Mouse (Mus musculus) layer of hippocampus, adult 9-11 months (tissue): ENCODE data around the gene 5830411N06Rik.

Experiments used
- DNase-seq: peaks from one replicate; pipeline ENCODE4 v3.0.0; 2022

5830411N06Rik gene

DNA sequence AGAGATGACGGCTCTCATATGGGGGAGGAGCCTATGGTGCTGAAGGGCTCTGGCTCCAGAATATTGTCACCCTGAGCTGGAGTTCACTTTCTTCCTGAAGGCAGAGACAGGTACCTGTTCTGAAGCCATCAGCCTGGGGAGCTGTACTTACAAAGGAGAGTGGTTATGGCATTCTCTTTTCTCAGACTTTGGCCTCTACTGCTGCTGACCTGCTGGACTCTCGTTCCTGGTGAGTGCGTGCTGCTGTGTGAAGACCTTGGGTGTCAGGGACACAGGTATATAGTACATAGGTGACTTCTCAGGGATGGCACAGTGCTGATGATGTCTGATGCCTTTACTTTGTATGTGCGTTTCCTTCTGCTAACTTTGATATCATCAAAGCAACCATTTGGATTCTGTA, at the start of gene 5830411N06Rik:
TSS of gene 5830411N06Rik (plus strand) at position 69 of the 400 bp plus-strand sequence.
- DNase-seq: no peak

DNA sequence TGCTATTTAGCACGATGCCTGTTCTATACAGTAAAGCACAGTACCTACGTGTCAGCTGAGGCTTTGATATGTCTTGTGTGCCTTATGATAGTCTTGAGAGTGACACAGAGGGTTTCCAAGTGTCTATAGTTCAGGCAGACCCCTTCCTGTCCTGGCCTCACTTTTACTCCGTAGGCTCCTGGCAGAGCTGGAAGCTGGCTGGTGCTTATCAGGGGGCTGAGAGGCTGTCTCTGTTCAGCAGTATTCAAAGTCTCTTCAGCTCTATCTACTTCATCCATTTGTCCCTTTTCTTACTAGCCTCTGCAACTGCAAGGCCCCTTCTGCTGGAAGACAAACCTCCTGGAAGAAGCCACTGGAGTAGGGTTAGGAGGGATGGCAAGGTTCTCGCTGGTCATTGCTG, 46.0 kb upstream of the 5830411N06Rik start:
- no peak for DNase-seq

DNA sequence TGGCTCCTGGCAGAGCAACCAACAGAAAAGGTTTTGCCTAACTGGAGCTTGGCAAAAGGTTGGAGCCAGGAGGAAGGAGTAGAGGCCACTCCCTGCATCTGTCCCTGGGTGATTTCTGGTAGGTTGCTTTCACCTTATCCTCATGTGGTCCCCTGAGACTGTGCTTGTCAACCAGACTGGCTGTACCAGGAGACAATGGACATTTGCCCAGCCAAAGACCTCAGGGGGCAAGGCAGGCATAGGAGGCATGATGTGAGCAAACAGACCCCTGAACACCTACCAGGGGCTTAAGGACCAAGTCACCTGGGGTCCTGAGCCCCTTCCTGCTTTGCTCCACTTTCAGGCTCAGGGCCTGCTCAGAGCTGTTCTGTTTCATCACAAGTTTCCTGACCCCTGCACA, 41.2 kb upstream of the 5830411N06Rik start, which contains the start of gene Olfr524:
TSS of gene Olfr524 (minus strand) at position 101 of the 400 bp plus-strand sequence.
- DNase-seq: no peak

DNA sequence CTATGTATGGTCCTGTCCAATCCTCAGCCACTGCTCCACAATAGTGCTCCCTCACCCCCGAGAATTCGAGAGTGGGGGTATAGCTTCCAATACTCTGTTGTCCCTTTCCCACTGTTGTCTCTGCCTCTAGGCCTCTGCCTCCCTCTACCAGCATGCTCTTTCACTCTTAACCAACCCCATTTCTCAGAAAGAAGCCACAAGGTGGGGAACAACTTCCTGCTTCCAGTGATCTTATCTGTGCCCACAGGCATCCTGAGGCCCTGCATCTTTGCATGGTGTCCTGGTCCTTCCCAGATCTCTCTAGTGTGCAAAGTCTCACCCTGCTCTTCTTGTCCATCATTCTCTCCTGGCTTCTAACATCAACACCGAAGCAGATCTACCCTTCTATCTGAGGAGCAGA, 40.2 kb upstream of the 5830411N06Rik start:
- DNase-seq: no peak

DNA sequence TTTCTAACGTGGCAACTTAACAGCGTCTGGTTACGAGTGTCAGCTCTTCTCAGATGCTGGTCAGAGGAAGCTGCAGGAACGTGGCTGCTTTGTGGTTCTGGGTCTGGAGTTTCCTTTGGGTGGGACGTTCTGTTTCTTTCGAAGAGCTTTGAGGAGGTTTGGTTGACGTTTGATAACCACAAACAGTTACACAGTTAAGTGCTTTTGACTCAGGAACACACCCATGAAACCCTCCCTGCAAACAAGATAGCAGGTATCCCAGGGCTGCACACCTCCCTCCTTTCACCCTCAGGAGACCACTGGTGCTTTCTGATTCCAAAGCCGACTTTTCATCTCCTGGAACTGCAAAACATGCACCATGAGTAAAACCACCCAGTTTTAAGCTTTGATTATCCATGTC, 38.9 kb upstream of the 5830411N06Rik start:
- no peak for DNase-seq

DNA sequence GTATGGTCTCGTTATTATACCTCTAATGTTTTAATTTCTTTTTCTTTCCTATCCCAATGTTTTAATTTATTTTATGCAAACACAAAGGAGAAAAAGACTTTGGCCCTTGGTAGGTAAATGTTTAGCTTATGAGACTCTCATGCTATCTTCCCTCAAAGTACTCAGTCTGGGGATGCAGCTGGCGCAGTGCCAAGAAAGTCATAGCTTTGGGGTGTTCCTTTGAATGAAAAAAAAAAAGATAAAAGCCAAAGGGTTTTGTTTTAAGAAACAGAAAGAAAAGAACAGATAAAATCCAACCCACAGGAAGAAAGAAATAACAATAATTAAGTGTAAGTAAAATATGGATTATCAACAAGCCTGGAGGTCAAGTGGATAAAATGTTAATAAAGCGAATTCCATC, 38.4 kb upstream of the 5830411N06Rik start:
- no peak for DNase-seq

DNA sequence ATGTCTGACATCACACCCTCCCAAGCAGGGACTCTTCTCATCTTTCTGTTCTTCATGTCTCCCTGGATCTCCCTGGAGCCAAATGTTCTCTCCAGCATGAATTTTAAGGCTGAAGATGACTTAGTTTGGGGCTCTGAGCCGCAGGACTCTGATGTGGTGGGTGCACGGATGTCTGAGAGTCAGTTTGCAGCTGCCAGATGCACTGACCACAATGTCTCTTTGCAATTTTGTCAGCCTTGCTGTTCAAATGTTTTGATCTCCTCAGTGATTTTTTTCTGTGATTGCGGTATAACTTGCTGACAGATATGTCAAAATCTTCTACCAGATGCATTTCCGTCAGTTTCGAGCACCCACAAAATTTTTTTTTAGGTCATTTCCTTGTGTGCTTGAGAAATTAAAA, 33.2 kb upstream of the 5830411N06Rik start:
- DNase-seq: no peak

DNA sequence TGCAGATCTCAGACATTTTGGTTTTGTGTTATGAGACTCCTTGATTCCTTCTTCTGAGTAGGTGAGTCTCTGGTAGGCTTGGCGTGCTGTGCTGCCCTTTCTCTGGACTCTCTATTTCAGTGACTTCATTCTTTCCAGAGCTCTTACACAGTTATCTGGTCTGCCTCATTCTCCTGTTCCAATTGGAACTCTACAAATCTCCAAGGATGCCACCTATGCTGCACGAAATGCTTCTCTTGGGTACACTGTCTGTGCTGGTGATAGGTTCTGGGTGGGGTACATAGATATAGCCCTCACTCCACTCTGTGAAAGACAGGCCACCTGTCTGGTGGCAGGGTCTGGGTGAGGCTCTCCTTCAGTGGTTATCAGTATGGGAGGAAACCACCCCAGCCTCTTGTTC, 29.1 kb upstream of the 5830411N06Rik start, which contains the start of gene Cd163l1:
TSS of gene Cd163l1 (plus strand) at position 301 of the 400 bp plus-strand sequence.
- DNase-seq: no peak

DNA sequence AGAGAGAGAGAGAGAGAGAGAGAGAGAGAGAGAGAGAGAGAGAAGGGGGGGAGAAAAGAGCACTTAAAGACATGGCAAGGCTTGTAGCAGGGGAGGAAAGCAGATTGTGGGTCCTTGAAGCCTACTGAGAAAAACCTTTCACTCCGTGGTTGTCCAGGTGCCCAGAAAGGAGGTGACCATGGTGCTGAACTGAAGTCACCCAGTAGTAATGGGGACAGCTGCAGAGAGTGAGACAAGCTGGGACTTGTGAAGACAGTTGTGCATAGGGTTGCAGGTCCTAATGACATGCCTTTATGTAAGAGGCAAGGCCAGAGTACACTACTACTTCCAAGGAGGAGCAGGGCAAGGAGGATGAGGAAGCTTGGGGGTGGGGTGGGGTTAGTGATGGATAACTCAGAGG, 27.8 kb upstream of the 5830411N06Rik start:
- no peak for DNase-seq

DNA sequence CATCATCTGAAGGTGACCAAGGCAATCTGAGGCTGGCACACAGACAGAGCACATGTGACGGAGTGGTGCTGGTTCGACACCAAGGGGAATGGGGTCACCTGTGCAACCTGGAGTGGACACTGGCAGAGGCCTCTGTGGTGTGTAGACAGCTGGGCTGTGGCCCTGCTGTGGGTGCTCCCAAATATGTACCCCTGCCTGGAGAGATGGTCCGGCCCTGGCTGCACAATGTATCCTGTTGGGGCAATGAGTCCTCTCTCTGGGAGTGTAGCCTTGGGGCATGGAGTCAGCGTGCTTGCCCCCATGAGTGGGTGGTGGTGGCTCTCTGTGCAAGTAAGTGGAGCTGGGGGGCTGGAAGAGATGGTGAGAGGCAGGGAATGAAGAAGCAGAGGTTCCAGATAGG, 26.7 kb upstream of the 5830411N06Rik start:
- DNase-seq: no peak

DNA sequence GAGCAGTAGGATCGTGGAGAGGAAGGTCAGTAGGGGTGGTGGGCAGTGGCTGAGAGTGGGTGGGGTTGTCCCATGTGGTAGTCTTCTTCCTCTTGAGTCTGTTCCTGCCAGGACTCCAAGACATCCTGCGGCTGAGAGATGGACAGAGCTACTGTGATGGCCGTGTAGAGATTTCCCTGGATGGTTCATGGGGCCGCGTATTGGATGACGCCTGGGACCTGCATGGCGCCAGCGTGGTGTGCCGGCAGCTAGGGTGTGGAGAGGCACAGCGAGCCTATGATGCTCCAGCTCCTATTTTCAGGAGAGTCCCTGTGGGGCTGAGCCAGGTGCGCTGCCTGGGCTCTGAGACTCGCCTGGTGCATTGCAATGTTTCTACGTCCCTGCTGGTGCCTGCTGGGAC, 22.9 kb upstream of the 5830411N06Rik start:
- DNase-seq: no peak

DNA sequence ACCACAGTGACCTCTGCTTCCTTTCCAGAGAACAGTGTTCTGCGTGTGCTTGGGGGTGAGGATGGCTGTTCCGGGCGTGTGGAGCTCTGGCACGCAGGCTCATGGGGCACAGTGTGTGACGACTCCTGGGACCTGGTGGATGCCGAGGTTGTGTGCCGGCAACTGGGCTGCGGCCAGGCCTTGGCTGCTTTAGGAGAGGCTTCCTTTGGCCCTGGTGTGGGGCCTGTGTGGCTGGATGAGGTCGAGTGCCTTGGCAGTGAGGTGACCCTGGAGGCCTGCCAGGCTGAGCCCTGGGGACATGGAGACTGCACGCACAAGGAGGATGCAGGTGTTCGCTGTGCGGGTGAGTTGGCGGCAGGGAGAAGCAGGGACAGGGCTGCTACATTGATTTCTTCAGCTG, 18.6 kb upstream of the 5830411N06Rik start:
- no peak for DNase-seq

DNA sequence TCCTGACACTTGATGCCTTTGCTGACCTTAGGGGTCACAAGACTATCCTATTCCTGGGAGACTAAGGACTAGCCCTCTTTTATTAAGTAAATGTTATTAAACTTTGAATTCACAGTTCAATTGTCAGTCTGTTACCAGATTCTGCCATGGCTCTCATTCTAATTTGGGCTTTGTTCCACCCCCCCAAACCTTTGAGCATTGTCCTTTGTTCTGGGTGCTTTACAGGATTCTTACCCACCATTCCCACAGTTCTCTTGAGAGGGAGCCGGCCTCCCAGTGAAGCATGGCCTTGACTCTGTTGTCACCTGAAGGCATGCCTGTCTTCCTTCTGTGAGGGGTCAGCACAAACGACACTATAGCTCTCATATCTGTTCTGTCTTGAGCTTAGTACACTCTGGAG, 16.1 kb upstream of the 5830411N06Rik start:
- DNase-seq: no peak

DNA sequence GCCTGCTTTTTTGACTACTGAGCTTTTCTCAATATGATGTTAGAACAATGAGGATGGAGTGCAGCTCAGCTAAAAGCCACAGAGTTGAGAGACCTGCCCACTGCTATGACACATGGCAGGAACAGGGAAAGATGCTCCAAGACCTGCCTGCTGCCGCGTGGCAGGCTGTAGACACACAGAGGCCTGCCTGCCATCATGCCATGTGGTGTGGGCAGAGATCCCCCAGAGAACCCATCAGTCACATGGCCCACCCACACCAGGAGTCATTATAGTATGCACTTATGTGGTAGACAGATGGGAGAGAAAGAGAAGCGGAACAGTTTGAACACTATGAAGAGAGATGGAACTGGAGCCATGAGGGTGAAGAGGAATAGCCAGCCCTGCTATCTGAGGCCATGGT, 13.4 kb upstream of the 5830411N06Rik start:
- peak; percentile 87 for DNase-seq

DNA sequence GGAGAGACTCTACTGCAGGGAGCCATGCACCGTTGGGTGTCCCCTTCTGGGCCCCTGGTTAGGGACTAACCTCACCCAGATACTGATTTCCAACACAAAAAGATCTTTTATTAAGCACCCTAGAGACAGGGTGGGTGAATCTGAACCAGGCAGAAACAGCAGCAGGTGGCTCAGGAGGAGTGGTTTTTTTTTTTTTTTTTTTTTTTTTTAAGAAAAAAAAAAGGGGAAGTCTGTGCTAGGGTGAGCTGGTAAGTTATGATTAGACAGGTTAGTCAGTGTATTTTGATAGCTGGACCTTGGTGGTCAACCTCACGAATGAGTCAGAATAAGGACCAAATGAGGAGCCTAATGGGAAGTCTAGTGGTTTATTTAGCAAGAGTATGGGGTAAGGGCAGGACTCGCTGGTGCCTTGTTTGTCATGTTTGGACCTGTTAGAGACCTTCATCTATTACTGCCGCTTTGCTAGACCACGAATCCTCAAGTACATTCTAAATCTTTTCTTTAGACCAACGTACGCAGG, 6.8 kb downstream of the 5830411N06Rik start:
- DNase-seq: no peak

DNA sequence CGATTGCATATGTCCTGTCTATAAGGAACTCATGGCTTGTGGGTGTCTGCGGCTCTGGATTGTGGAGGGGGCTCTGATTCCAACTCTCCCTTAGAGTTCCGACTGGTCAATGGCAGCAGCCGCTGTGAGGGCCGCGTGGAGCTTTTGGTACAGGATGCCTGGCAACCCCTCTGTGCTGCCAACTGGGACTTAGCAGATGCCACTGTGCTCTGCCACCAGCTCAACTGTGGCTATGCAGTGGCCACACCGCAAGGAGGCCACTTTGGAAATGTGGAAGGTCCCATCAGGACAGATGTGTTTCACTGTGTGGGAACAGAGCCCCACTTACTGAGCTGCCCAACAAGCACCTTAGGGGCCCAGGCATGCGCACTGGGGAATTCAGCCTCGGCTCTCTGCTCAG, 48.7 kb downstream of the 5830411N06Rik start:
- no peak for DNase-seq

DNA sequence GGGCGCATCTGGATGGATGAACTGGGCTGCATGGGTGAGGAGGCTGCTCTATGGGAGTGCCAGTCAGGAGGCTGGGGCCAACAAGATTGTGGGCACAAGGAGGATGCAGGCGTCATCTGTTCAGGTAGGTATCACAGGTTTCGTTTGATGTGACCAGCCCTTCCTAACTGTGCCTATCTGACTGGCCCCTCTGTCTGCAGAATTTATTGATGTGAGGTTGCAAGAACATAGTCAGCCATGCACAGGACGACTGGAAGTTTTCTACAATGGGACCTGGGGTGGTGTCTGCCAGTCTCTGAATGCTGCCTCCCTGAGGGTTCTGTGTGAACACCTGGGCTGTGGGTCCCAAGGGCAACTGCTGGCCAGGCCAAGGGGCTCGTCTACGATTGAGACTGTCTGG, 49.8 kb downstream of the 5830411N06Rik start:
- no peak for DNase-seq

DNA sequence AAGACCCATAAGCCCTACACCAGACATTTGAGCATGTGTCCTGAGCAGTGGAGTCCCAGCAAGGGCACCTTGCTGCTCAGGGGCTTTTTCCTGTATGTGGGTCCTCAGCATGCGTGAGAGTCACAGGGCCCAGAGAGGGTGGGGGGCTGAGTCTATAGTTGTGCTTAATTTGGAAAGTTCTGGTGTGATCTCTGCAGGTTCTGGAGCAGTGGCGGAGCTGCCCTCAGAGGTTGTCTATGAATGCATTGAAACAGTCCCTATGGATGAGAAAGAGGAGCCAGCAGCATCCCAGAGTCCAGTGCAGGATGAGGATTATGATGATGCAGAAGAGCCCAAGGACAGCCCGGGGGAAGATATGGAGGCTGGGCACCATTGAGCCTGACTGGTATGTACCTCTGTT, 52.3 kb downstream of the 5830411N06Rik start:
- DNase-seq: no peak

DNA sequence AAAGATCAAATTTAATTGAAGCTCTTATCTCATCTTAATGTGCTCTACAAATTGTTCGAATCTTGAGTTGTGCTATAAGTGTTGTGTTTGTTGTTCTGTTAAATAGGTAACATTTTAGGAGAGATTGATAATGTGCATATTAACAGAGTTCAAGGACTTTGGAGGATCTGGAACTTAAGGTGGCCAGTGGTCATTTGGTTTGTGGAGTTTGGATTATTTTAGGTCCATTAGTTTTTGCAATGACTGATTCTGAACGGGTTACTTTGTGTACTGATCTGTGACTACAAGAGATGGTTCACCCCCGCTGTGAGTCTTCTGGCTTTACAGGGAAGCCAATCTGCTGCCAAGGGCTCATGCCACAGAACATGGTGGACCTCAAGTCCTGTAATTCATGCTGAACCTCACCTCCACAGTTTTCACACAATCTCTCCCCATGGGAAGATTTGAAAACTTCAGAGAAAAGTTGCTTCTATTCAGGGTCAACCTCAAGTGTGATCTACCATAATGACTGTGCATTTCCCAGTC, 72.8 kb downstream of the 5830411N06Rik start:
- DNase-seq: no peak

DNA sequence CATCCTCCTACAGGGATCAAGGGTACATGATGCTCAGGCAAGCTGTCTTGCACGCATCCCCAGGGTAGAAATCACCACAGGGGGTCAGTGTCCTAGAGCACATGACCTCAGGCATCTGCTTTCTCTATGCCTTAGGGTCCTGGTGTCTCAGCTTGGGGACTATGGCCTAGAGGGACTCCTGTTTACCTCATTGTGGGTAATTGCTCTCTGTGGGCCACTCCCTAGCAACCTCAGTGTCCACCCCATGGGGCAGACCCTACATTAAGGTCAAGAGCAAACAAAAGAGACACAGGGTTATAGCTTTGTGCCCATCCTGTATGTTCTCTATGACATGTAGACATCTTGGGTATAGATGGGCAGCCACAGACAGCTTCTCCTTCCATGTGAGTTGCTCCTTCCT, 73.5 kb downstream of the 5830411N06Rik start, which contains the start of gene Olfr525:
TSS of gene Olfr525 (plus strand) at position 301 of the 400 bp plus-strand sequence.
- no peak for DNase-seq

DNA sequence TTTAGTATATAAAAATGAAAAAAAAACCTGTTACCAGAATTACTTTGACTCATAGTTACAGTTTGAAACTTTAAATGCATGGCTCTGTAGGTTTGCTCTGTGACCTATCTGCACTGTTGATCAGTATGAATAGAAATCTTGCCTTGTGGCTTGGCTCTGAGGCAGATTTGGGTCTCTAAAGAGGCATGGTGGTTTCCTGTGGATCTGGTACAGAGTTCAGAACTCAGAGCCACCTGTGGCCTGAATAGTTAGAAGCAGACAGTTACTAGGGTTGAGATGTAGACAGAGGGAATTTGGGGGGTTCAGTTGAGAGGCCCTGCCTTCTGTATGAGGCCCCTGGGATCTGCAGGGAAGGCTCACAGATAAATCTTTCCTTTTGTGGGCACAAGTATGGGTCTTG, 74.1 kb downstream of the 5830411N06Rik start:
- no peak for DNase-seq

DNA sequence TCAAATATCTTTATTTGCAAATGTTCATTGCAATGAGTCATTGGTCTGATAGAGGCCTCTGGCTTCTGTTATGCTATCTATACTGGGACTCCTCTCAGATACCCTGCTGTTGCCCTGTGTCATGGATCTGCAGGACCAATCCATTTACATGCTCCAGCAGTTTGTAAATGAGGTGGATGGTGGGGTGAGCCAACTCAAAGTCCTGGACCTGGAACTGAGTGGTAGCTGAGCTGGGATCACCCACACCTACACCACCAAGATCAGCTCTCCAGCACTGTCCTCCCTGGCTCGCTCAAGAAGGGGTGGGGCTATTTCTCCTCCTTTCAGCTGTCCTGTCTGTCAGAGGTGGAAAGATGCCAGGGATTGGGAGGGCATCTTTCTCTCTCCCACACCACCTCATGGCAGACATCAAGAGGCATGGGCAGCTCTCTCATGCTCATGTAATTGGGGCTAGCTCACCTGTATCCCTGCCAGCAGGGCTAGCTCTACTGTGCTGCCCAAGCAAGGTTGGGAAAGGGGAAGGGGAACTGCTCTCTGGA, 82.8 kb downstream of the 5830411N06Rik start:
- no peak for DNase-seq

DNA sequence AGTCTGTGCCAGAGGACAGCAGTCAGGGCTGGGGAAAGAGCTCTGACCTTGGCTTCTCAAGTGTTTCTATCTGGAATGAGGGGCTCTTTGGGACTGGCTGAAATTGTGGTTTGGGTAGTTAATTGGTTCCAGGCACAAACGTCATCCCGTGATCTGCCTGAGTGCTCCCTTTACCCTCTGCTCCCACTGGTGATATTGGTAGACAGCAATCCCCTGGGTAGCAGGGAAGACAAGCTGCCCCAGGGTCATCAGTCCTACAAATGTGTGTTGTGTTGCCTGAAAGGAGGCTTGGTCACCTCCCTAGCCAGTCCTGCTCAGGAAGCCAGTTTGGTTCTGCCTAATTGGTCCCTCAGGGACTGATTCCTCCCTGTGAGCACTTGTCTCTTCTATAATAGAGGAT, 86.6 kb downstream of the 5830411N06Rik start, which contains the start of gene Olfr527:
TSS of gene Olfr527 (plus strand) at position 301 of the 400 bp plus-strand sequence.
- DNase-seq: no peak
